Mouse (Mus musculus): ENCODE data around the gene Pcgf5. TPM values are rescaled to one million over a fixed set of nuclear protein-coding genes. Genes with fewer than 3 reads are reported as not detected.

Pcgf5 gene
- polyA plus RNA-seq, 2 experiments = 7.7 to 16.7 TPM

- TF ChIP-seq CTCF (IDR thresholded peaks at IDR 0.05; ENCODE audit: low read depth) (no peak), EP300 (IDR thresholded peaks at IDR 0.05; ENCODE audit: low read depth) (no peak)
- no peaks in the 10 kb centered on the region for H3K4me1 ChIP-seq (replicated peaks; ENCODE audit: control insufficient read depth in 2 of 2, insufficient read depth in 2 of 2, low read length in 1 of 2)
- H3K36me3 ChIP-seq (replicated peaks; ENCODE audit: control insufficient read depth, insufficient read depth, low read depth) = no peaks in the 10 kb centered on the region
- no peak overlapping the region for H3K4me2 ChIP-seq (ENCODE audit: low read depth)
- no peaks in the 10 kb centered on the region for H3K27me3 ChIP-seq (ENCODE audit: control insufficient read depth, insufficient read depth, low read length)
- ATAC-seq (ENCODE audit: insufficient read depth) (no peak), DNase-seq (ENCODE audit: low read depth in 3 of 3, low spot score in 3 of 3) (no peak)
- no peak overlapping the region for H3K4me3 ChIP-seq (ENCODE audit: insufficient read depth in 1 of 2, low read depth in 2 of 2, low read length in 2 of 2)
- no peaks in the 10 kb centered on the region for H3K9me3 ChIP-seq (ENCODE audit: control insufficient read depth, low read length)
- no peak overlapping the region for H3K27ac ChIP-seq
- WGBS (ENCODE audit: insufficient replicate concordance) = 51% methylated on average over 10 of the region's 10 CpGs
- no peak overlapping the region for H3K9ac ChIP-seq (replicated peaks)
Measured at GRCm38 (mm10) chr19:36371478-36371877, 23.4 kb downstream of the Pcgf5 start.

DNA sequence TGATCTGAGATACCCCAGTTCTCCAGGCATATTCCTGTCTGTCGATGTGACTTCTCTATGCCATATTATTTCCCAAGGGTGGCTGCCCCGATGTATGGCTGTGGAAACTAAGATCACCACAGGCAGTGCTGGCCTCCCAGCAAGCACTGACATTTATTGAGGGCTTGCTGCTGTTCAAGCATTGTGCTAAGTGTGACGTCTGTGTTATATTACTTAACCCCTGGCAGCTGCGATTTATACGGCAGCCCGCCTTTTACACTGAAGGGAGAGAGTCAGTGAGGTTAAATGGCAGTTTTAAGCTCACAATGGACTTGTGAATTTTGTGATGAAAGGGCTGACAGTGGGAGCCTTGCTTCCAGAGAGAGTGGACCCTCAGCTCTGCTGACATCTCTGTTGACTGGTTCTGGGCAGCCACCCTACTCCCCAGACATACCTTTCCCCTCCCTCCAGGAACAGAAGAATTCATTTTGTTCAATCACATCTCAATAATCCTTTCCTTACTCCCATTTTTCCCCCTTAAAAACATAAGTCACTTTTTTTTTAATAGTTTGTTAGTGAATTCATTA, 25.0 kb downstream of the Pcgf5 start:
- no peaks in the 10 kb centered on the region for H3K36me3 ChIP-seq (replicated peaks; ENCODE audit: control insufficient read depth, insufficient read depth, low read depth)
- DNase-seq (ENCODE audit: low read depth in 3 of 3, low spot score in 3 of 3) (no peak), ATAC-seq (ENCODE audit: insufficient read depth) (no peak)
- no peak overlapping the region for H3K4me2 ChIP-seq (ENCODE audit: low read depth)
- no peaks in the 10 kb centered on the region for H3K27me3 ChIP-seq (ENCODE audit: control insufficient read depth, insufficient read depth, low read length)
- WGBS (ENCODE audit: insufficient replicate concordance) = 72% methylated on average over 6 of the region's 6 CpGs
- TF ChIP-seq EP300 (IDR thresholded peaks at IDR 0.05; ENCODE audit: low read depth) (no peak), CTCF (IDR thresholded peaks at IDR 0.05; ENCODE audit: low read depth) (no peak)
- no peak overlapping the region for H3K27ac ChIP-seq
- no peak overlapping the region for H3K9ac ChIP-seq (replicated peaks)
- no peak overlapping the region for H3K4me3 ChIP-seq (ENCODE audit: insufficient read depth in 1 of 2, low read depth in 2 of 2, low read length in 2 of 2)
- no peaks in the 10 kb centered on the region for H3K9me3 ChIP-seq (ENCODE audit: control insufficient read depth, low read length)
- H3K4me1 ChIP-seq (replicated peaks; ENCODE audit: control insufficient read depth in 2 of 2, insufficient read depth in 2 of 2, low read length in 1 of 2) = no peaks in the 10 kb centered on the region

DNA sequence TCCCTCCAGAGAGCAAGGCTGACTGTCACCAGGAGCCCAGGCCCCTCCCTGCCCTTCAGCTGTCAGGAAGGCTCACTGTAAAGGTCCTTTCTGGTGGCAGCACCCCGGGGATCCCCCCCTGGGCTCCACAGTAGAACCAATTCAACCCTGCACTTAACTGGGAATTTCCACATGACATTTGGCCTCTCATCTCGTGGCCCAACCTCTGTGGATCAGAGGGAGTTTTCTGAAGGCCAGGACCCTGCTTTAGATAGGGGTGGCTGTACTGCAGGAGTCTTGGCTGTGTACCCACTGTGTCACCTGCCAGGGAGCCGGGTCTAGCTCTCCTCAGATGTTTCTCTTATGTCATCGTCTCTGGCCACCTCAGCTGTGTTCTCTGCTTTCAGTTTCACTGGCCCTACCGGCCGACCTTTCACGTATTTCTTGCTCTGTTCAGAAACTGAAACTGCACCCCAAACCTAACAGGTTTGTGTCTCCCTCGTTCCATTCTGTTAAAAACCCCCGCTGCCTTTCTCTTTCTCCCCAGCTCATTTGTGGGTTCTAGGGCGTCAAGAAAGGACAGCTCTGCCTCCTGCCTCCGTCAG, 27.2 kb downstream of the Pcgf5 start:
- H3K9me3 ChIP-seq (ENCODE audit: control insufficient read depth, low read length) = no peaks in the 10 kb centered on the region
- no peak for DNase-seq (ENCODE audit: low read depth in 3 of 3, low spot score in 3 of 3)

DNA sequence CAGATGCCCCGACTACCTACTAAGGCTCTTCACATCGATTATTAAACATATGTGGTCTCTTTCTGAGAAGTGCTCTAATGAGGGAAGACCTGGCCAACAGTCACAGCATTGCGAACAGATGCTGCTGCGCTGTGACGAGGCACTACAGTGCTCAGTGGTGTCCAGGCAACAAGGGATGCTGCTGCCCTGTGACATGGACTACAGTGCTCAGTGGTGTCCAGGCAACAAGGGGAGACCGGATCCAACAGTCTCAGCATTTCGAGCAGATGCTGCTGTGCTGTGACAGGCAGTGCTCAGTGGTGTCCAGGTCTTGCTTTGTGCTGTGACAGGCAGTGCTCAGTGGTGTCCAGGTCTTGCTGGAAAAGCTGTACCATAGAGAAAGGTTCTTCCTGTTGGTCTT, 29.6 kb downstream of the Pcgf5 start:
- Histone ChIP-seq H3K4me1 (replicated peaks; ENCODE audit: control insufficient read depth in 2 of 2, insufficient read depth in 2 of 2, low read length in 1 of 2) (no peaks in the 10 kb centered on the region), H3K4me3 (ENCODE audit: insufficient read depth in 1 of 2, low read depth in 2 of 2, low read length in 2 of 2) (no peak overlapping the region), H3K4me2 (ENCODE audit: low read depth) (no peak overlapping the region), H3K9me3 (ENCODE audit: control insufficient read depth, low read length) (no peaks in the 10 kb centered on the region), H3K9ac (replicated peaks) (no peak overlapping the region), H3K27ac (no peak overlapping the region), H3K27me3 (ENCODE audit: control insufficient read depth, insufficient read depth, low read length) (no peaks in the 10 kb centered on the region), H3K36me3 (replicated peaks; ENCODE audit: control insufficient read depth, insufficient read depth, low read depth) (no peaks in the 10 kb centered on the region)
- WGBS (ENCODE audit: insufficient replicate concordance) = 71% methylated on average over 7 of the region's 7 CpGs
- TF ChIP-seq EP300 (IDR thresholded peaks at IDR 0.05; ENCODE audit: low read depth) = no peak
- no peak for TF ChIP-seq CTCF (IDR thresholded peaks at IDR 0.05; ENCODE audit: low read depth)
- ATAC-seq (ENCODE audit: insufficient read depth) (no peak), DNase-seq (ENCODE audit: low read depth in 3 of 3, low spot score in 3 of 3) (no peak)

More for the DNA sequence above, 27.2 kb downstream of the Pcgf5 start:
- Histone ChIP-seq H3K27ac (no peak overlapping the region), H3K36me3 (replicated peaks; ENCODE audit: control insufficient read depth, insufficient read depth, low read depth) (no peaks in the 10 kb centered on the region), H3K4me3 (ENCODE audit: insufficient read depth in 1 of 2, low read depth in 2 of 2, low read length in 2 of 2) (no peak overlapping the region), H3K4me1 (replicated peaks; ENCODE audit: control insufficient read depth in 2 of 2, insufficient read depth in 2 of 2, low read length in 1 of 2) (no peaks in the 10 kb centered on the region), H3K27me3 (ENCODE audit: control insufficient read depth, insufficient read depth, low read length) (no peaks in the 10 kb centered on the region), H3K9ac (replicated peaks) (no peak overlapping the region), H3K4me2 (ENCODE audit: low read depth) (no peak overlapping the region)
- TF ChIP-seq EP300 (IDR thresholded peaks at IDR 0.05; ENCODE audit: low read depth) = no peak
- TF ChIP-seq CTCF (IDR thresholded peaks at IDR 0.05; ENCODE audit: low read depth) = no peak
- WGBS (ENCODE audit: insufficient replicate concordance) = 55% methylated on average over 11 of the region's 11 CpGs
- no peak for ATAC-seq (ENCODE audit: insufficient read depth)

- TF ChIP-seq CTCF (IDR thresholded peaks at IDR 0.05; ENCODE audit: low read depth) (no peak), EP300 (IDR thresholded peaks at IDR 0.05; ENCODE audit: low read depth) (no peak)
- ATAC-seq (ENCODE audit: insufficient read depth) (no peak), DNase-seq (ENCODE audit: low read depth in 3 of 3, low spot score in 3 of 3) (no peak)
- H3K4me2 ChIP-seq (ENCODE audit: low read depth) = no peak overlapping the region
- H3K36me3 ChIP-seq (replicated peaks; ENCODE audit: control insufficient read depth, insufficient read depth, low read depth) = no peaks in the 10 kb centered on the region
- H3K9ac ChIP-seq (replicated peaks) = no peak overlapping the region
- no peaks in the 10 kb centered on the region for H3K27me3 ChIP-seq (ENCODE audit: control insufficient read depth, insufficient read depth, low read length)
- H3K27ac ChIP-seq = no peak overlapping the region
- no peaks in the 10 kb centered on the region for H3K9me3 ChIP-seq (ENCODE audit: control insufficient read depth, low read length)
- H3K4me1 ChIP-seq (replicated peaks; ENCODE audit: control insufficient read depth in 2 of 2, insufficient read depth in 2 of 2, low read length in 1 of 2) = no peaks in the 10 kb centered on the region
- H3K4me3 ChIP-seq (ENCODE audit: insufficient read depth in 1 of 2, low read depth in 2 of 2, low read length in 2 of 2) = no peak overlapping the region
- WGBS (ENCODE audit: insufficient replicate concordance) = 63% methylated on average over 15 of the region's 15 CpGs
Measured at GRCm38 (mm10) chr19:36378511-36379232, 30.6 kb downstream of the Pcgf5 start.
